Mouse (Mus musculus): Measurements from ENCODE around the gene Tgif1. TPM values are rescaled to one million over a fixed set of nuclear protein-coding genes. Genes with fewer than 3 reads are reported as not detected.

Tgif1 gene
- polyA plus RNA-seq, 1 experiment = 3.5 TPM

DNA sequence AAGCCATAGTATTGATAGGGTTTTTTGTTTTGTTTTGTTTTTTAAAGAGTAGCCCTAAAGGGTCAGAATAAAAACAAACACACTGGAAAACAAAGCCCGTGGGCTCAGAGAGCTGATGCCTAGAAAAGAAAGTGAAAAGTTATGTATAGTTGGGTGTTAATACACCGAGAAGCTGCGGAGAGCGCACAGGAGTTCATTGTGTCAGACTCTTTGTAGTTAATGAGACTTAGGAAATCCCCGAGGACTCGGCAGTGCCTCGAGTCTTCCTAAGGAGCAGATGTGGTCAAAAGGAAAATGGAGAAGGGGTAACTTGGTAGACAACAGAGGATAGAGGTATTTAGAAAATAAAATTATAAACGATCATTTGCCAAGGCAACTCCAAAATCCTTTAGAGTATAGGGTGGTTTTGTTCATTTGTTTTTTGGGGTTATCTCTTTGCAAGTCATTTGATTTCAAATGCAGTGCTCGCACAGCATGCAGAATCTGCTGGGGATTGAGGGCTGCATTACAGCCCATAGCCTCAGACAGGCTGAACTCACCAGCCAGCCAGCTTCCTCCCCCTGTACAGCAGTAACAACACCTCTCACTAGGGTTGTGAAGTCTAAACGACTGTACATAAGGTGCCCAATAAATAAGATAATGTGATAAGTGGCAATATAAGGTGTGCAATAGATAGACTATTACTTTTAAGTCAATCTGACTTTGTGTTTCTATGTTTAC lies 18.1 kb downstream of the Tgif1 start:
- Histone ChIP-seq H3K27me3 (ENCODE audit: control insufficient read depth, insufficient read depth, low read length) (no peaks in the 10 kb centered on the region; the same call in 1 of the 2 replicates), H3K27ac (ENCODE audit: insufficient read depth, low read length) (no peak overlapping the region), H3K4me1 (ENCODE audit: control insufficient read depth, insufficient read depth, low read length) (no peaks in the 10 kb centered on the region), H3K4me3 (replicated peaks; ENCODE audit: insufficient read depth, low read depth, low read length) (no peak overlapping the region)
- WGBS = 19% methylated on average over 10 of the region's 10 CpGs
- no peak for TF ChIP-seq CTCF (IDR thresholded peaks at IDR 0.05; ENCODE audit: borderline replicate concordance, insufficient read depth, low read depth, low read length)
- no peak for TF ChIP-seq POLR2A (IDR thresholded peaks at IDR 0.05; ENCODE audit: borderline replicate concordance, insufficient read depth, low read length)
- no peak for DNase-seq

DNA sequence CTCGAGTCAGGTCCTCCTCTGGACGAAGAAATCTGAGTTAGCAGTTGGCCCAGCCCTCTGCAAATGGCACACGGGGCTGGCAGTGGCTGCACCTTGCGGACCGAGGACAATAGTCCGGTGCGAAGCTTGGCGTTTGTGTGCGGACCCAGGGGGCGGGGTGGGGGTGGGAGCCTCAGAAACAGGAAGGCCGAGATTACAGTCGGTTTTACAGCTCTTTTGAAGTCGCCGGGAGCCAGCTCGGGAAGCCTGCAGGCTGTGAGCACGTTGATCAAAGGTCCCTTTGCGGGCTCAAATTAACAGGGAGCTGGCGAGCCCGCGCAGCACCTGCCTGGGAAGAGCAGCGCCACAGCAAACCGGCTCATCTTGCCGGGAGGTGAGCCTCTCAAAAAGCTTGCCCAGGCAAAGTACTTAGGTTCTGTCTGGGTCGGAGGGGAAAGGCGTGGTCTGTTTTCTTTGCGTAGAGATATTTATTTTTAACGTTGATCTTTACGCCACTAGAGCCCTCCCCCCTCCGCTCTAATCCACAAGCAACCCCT lies 18.8 kb downstream of the Tgif1 start:
- TF ChIP-seq CTCF (IDR thresholded peaks at IDR 0.05; ENCODE audit: borderline replicate concordance, insufficient read depth, low read depth, low read length) = no peak
- TF ChIP-seq POLR2A (IDR thresholded peaks at IDR 0.05; ENCODE audit: borderline replicate concordance, insufficient read depth, low read length) = no peak
- Histone ChIP-seq H3K27me3 (ENCODE audit: control insufficient read depth, insufficient read depth, low read length) (no peaks in the 10 kb centered on the region; the same call in 1 of the 2 replicates), H3K27ac (ENCODE audit: insufficient read depth, low read length) (no peak overlapping the region), H3K4me1 (ENCODE audit: control insufficient read depth, insufficient read depth, low read length) (no peaks in the 10 kb centered on the region), H3K4me3 (replicated peaks; ENCODE audit: insufficient read depth, low read depth, low read length) (peak overlapping the region; percentile 39)
- no peak for DNase-seq
- 3% methylated on average over 29 of the region's 29 CpGs for WGBS

DNA sequence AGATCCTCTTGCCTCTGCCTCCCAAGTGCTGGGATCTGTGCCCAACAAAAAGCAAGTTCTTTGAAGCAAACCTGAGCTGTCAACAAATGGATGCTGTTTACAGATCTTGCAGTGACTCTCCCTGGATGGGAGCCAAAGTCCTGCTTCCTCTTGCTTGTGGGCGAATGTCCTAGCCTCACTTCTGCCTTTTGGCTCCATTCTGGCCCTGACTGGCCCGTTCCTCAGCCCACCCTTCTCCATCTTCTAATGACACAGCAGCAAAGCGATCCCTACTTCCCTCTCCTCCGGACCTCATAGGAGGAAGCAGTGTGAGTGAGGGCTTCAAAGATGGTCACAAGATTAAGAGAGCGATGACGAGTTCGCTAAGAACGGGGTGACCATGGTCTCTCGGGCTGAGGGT lies 20.8 kb downstream of the Tgif1 start:
- Histone ChIP-seq H3K4me1 (ENCODE audit: control insufficient read depth, insufficient read depth, low read length) (no peaks in the 10 kb centered on the region), H3K27ac (ENCODE audit: insufficient read depth, low read length) (no peak overlapping the region), H3K4me3 (replicated peaks; ENCODE audit: insufficient read depth, low read depth, low read length) (no peak overlapping the region), H3K27me3 (ENCODE audit: control insufficient read depth, insufficient read depth, low read length) (no peaks in the 10 kb centered on the region; the same call in 1 of the 2 replicates)
- DNase-seq = no peak
- WGBS = 83% methylated on average over 9 of the region's 9 CpGs
- TF ChIP-seq CTCF (IDR thresholded peaks at IDR 0.05; ENCODE audit: borderline replicate concordance, insufficient read depth, low read depth, low read length) = no peak
- TF ChIP-seq POLR2A (IDR thresholded peaks at IDR 0.05; ENCODE audit: borderline replicate concordance, insufficient read depth, low read length) = no peak

DNA sequence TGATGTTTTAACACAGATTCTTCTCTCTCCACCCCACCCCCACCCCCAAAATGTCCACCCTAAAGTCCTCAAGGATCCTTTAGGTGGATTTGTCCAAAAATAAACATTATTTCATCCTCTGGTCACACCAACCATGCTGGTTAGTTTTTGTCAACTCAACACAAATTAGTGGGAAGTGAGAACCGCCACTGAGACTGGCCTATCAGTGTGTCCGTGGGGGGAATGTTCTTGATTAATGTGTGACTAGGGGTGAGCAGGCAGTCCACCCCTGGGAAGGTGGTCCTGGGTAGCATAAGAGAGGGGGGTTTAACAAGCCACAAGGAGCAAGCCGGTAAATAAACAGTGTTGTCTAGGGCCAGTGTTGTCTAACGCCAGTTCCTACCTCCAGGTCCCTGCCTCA lies 21.8 kb downstream of the Tgif1 start:
- WGBS = 94% methylated on average over 4 of the region's 4 CpGs
- Histone ChIP-seq H3K4me3 (replicated peaks; ENCODE audit: insufficient read depth, low read depth, low read length) (no peak overlapping the region), H3K27me3 (ENCODE audit: control insufficient read depth, insufficient read depth, low read length) (no peaks in the 10 kb centered on the region; the same call in 1 of the 2 replicates), H3K4me1 (ENCODE audit: control insufficient read depth, insufficient read depth, low read length) (no peaks in the 10 kb centered on the region), H3K27ac (ENCODE audit: insufficient read depth, low read length) (no peak overlapping the region)
- DNase-seq = no peak
- no peak for TF ChIP-seq CTCF (IDR thresholded peaks at IDR 0.05; ENCODE audit: borderline replicate concordance, insufficient read depth, low read depth, low read length)
- TF ChIP-seq POLR2A (IDR thresholded peaks at IDR 0.05; ENCODE audit: borderline replicate concordance, insufficient read depth, low read length) = no peak

DNA sequence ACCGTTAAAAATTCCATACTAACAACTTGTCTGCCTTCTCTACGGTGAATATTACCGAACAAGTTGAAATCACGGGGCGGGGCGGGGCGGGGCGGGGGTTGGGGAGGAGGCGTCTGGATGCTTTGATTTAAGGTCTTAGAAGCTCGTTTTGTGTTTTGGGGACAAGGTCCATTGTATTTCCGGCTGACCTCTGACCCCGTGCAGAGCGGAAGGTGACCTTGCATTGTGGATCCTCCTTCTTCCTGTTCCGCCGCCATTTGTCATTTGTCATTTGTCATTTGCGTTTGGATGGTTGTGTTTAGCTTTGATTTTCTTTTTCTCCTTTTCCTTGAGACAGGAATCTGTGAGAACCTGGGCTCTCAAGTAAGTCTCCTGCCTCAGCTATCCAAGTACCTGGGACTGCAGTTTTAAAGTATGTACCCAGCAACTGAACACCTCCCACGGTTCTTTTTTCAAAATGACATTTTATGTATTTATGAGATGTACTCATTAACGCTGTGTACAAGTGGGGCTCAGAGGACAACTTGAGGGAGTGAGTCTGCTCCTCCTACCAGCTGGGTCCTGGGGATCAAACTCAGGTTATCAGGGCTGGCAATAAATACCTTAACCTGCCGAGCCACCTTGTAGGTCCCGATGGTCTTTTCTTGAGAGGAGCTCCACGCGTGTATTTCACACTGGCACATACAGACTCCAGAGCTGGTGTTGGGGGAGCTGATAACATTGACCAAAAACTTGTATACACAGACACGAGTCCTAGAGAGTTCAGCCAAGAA lies 23.2 kb downstream of the Tgif1 start:
- Histone ChIP-seq H3K27me3 (ENCODE audit: control insufficient read depth, insufficient read depth, low read length) (no peaks in the 10 kb centered on the region; the same call in 1 of the 2 replicates), H3K4me3 (replicated peaks; ENCODE audit: insufficient read depth, low read depth, low read length) (no peak overlapping the region), H3K4me1 (ENCODE audit: control insufficient read depth, insufficient read depth, low read length) (no peaks in the 10 kb centered on the region), H3K27ac (ENCODE audit: insufficient read depth, low read length) (no peak overlapping the region)
- 86% methylated on average over 23 of the region's 23 CpGs for WGBS
- DNase-seq = no peak
- TF ChIP-seq CTCF (IDR thresholded peaks at IDR 0.05; ENCODE audit: borderline replicate concordance, insufficient read depth, low read depth, low read length) (no peak), POLR2A (IDR thresholded peaks at IDR 0.05; ENCODE audit: borderline replicate concordance, insufficient read depth, low read length) (no peak)

DNA sequence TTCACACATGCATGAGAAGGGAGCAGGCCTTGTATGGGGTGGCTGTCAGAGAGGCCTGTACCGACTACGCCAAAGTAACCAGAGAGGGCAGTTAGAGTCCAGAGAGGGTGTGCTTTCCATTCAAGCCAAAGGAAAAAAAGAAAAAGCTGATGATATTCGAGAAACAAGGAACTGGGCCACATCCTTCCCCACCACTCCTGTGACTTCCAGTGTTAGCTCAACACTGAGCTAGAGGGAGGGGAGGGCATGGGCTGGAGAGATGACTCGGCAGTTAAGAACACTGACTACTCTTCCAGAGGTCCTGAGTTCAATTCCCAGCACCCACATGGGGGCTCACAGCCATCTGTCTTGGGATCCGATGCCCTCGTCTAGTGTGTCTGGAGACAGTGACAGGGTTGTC lies 24.1 kb downstream of the Tgif1 start:
- DNase-seq = no peak
- H3K4me3 ChIP-seq (replicated peaks; ENCODE audit: insufficient read depth, low read depth, low read length) = no peak overlapping the region
- H3K4me1 ChIP-seq (ENCODE audit: control insufficient read depth, insufficient read depth, low read length) = no peaks in the 10 kb centered on the region
- 83% methylated on average over 6 of the region's 6 CpGs for WGBS
- no peak overlapping the region for H3K27ac ChIP-seq (ENCODE audit: insufficient read depth, low read length)
- no peaks in the 10 kb centered on the region for H3K27me3 ChIP-seq (ENCODE audit: control insufficient read depth, insufficient read depth, low read length)
- TF ChIP-seq CTCF (IDR thresholded peaks at IDR 0.05; ENCODE audit: borderline replicate concordance, insufficient read depth, low read depth, low read length) (no peak), POLR2A (IDR thresholded peaks at IDR 0.05; ENCODE audit: borderline replicate concordance, insufficient read depth, low read length) (no peak)

DNA sequence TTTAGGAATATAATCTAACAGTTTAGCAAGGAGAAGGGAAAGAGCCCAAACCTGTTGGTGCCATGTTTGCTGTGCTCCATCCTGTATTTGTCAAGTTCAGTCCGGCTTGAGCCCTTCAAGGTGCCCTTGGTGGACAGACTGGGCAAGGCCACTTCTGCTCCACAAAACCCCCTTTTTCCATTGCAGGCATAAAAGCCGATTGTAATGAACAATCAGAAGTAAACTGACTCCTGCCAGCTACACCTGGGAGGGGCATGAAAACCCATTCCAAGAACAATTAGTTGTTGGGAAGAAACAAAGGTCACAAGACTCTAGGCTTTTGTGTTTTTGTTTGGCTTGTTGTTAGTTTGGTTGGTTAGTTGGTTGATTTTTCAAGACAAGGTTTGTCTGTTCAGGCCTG lies 24.8 kb downstream of the Tgif1 start:
- WGBS = 85% methylated on average over 2 of the region's 2 CpGs
- TF ChIP-seq CTCF (IDR thresholded peaks at IDR 0.05; ENCODE audit: borderline replicate concordance, insufficient read depth, low read depth, low read length) = no peak
- no peak for TF ChIP-seq POLR2A (IDR thresholded peaks at IDR 0.05; ENCODE audit: borderline replicate concordance, insufficient read depth, low read length)
- Histone ChIP-seq H3K4me3 (replicated peaks; ENCODE audit: insufficient read depth, low read depth, low read length) (no peak overlapping the region), H3K27ac (ENCODE audit: insufficient read depth, low read length) (no peak overlapping the region), H3K27me3 (ENCODE audit: control insufficient read depth, insufficient read depth, low read length) (no peaks in the 10 kb centered on the region), H3K4me1 (ENCODE audit: control insufficient read depth, insufficient read depth, low read length) (no peaks in the 10 kb centered on the region)
- no peak for DNase-seq
